Mouse (Mus musculus): Measurements from ENCODE around the gene Kifc5b. TPM values are rescaled to one million over a fixed set of nuclear protein-coding genes. Genes with fewer than 3 reads are reported as not detected.

Kifc5b gene
- polyA plus RNA-seq, 1 experiment from 2014 or later = 20.8 TPM

DNA sequence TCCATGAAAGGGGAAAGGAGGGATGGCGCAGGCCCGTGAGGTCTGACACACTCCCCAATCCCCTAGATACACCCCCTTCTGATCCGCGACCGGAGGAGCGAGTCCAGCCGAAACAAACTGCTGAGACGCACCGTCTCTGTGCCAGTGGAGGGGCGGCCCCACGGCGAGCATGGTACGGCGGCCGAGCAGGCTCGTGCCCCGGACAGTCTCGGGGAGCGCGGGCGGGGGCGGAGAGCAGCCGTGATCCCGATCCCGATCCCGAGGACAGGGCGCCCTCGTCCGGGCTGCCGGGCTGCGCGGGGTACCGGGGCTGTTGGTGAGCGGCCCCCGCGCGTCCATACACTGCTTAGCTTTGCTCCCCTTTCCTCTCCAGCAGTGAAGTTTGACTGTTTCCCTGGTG, 29.7 kb downstream of the Kifc5b start:
- ATAC-seq = no peak
- no peak for DNase-seq (ENCODE audit: low read depth, low spot score)

DNA sequence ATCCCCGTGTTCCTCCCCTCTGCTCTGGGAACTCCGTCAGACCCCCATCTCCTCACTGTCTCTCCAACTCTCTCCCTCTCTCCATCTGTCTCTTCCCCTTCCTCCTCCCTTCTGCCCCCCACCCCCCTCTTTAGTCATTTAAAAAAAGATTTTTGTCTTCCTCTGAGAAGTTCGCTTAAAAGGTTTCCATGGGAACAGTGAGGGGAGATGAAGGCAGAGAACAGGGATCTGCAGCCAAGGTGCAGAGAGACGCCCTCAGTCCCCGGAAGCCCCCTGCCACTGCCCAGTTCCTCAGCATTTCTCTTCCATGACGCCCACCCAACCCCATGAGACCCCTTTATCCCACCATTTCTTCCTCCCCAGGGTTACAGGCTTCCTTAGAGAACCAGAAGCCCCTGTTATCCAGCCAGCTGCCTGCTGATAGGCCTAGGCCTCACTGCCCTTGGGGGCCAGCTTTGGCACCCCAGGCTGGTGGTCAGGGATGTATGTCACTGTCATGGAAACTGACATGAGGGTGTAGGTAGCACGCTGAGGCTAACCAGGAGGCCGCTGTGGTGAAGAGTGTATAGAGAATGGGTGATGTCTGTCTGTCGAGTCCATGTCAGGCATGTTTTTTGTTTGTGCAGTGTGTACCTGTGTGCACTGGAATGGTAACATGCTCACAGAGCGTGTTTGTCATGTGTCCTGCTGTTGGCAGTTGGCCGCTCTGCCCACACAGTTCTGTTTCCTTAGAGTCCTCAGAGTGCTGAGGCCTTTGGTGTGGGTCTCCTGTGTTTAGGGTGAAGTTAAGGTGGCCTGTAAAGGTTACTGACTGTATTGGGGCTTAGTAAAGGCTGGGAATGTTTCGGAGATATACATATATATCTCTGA, 30.6 kb downstream of the Kifc5b start:
- ChIA-PET POLR2A (interaction anchor here (0.8 to 1.0 kb wide), 2 partner anchors 8 to 99 kb away, joined by 3 to 4 read pairs; partner anchors contain the start of gene Cuta), CTCF (no interaction called here)
- TF ChIP-seq CTCF (IDR thresholded peaks at IDR 0.05) = no peak
- no peaks in the 10 kb centered on the region for H3K27me3 ChIP-seq
- DNase-seq (ENCODE audit: low read depth, low spot score) (no peak), ATAC-seq (no peak)
- in situ Hi-C loops (cut with MboI; ENCODE audit: low pct_unique_long_range_greater_than_20kb) = loop anchor here (25.0 kb wide), 1 partner anchor 165 kb away; no protein-coding TSS in a partner anchor

More for the DNA sequence above, 29.7 kb downstream of the Kifc5b start:
- POLR2A ChIA-PET = no interaction called here
- H3K27me3 ChIP-seq = no peaks in the 10 kb centered on the region
- CTCF ChIA-PET = no interaction called here
- in situ Hi-C loops (cut with MboI; ENCODE audit: low pct_unique_long_range_greater_than_20kb) = loop anchor here (25.0 kb wide), 1 partner anchor 166 kb away; no protein-coding TSS in a partner anchor
- TF ChIP-seq CTCF (IDR thresholded peaks at IDR 0.05) = no peak

GRCm38 (mm10) chr17:26948316-26949050, 31.6 kb downstream of the Kifc5b start:
- in situ Hi-C loops (cut with MboI; ENCODE audit: low pct_unique_long_range_greater_than_20kb) = loop anchor here (25.0 kb wide), 1 partner anchor 164 kb away; no protein-coding TSS in a partner anchor
- no peaks in the 10 kb centered on the region for H3K27me3 ChIP-seq
- DNase-seq (ENCODE audit: low read depth, low spot score) (no peak), ATAC-seq (peak; percentile 23)
- ChIA-PET CTCF (no interaction called here), POLR2A (interaction anchor here (0.8 to 1.0 kb wide), 2 partner anchors 9 to 98 kb away, joined by 3 to 4 read pairs; partner anchors contain the start of gene Cuta)
- TF ChIP-seq CTCF (IDR thresholded peaks at IDR 0.05) = no peak

DNA sequence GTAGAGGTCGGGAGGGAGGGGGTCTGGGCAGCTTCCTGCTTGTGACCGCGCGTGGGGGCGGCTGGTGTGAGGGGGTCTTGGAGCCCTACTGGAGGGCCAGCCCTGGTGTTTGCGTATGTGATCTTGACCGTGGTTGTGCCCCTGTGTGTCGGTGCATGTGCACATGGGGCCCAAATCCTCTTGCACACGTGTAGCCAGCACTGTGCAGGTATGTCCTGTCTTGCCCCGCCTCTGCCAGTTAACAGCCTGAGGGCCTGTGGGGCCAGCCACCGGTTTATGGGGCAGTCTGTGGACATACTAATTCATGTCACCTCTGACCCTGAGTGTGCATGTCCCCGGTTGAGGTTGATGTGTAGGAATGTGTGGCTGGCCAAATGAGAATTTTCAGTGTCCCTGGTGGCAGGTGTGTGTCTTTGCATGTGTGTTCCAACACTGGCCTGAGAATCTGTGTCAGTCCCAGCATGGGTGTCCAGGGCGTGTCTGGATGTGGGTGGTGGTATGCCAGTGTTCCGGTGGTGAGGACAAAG, 32.2 kb downstream of the Kifc5b start:
- DNase-seq (ENCODE audit: low read depth, low spot score) (no peak), ATAC-seq (no peak)
- in situ Hi-C loops (cut with MboI; ENCODE audit: low pct_unique_long_range_greater_than_20kb) = loop anchor here (25.0 kb wide), 1 partner anchor 163 kb away; no protein-coding TSS in a partner anchor
- POLR2A ChIA-PET = no interaction called here
- TF ChIP-seq CTCF (IDR thresholded peaks at IDR 0.05) = no peak
- no peaks in the 10 kb centered on the region for H3K27me3 ChIP-seq
- CTCF ChIA-PET = no interaction called here

GRCm38 (mm10) chr17:26949866-26950265, 33.0 kb downstream of the Kifc5b start:
- CTCF ChIA-PET = no interaction called here
- H3K27me3 ChIP-seq = no peaks in the 10 kb centered on the region
- in situ Hi-C loops (cut with MboI; ENCODE audit: low pct_unique_long_range_greater_than_20kb) = loop anchor here (25.0 kb wide), 1 partner anchor 162 kb away; no protein-coding TSS in a partner anchor
- POLR2A ChIA-PET = no interaction called here
- TF ChIP-seq CTCF (IDR thresholded peaks at IDR 0.05) = no peak
- no peak for ATAC-seq
- no peak for DNase-seq (ENCODE audit: low read depth, low spot score)

DNA sequence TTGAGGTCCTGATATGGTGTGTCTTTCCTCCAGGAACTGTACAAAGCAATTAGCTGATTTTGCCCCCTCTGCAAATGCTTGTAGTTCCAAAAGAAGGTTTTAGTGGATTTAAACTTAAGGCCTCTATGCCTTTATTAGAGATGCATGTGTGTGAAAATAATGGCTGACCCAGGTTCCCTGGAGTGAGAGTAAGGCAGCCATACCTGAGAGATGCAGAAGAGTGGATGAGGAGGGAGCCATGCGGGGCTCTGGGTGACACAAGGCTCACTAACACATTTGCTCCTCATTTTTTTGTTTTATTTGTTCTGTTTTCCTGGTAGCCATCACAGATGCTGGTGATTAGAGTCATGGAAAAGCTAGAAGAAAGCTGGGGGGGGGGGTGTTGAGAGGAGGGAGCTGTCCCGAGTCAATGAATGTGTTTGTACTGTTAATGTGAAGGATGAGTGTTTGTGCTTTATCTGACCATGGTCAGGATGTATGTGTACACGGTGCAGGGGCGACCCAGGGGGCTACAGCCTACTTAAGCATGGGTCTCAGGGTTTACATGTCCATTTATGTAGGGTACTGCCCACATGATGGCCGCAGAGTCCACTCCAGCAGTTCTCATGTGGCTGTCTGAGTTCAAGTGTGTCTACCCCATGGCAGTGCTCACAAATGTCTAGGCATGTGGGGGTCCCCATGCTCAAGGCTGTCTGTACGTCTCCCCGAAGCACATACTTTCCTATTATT, 33.8 kb downstream of the Kifc5b start:
- no peak for ATAC-seq
- ChIA-PET CTCF (no interaction called here), POLR2A (interaction anchor here (0.5 kb wide), 1 partner anchor 68 kb away, joined by 3 read pairs; no protein-coding TSS in a partner anchor)
- in situ Hi-C loops (cut with MboI; ENCODE audit: low pct_unique_long_range_greater_than_20kb) = no loop called here
- DNase-seq (ENCODE audit: low read depth, low spot score) = no peak
- H3K27me3 ChIP-seq = no peaks in the 10 kb centered on the region
- no peak for TF ChIP-seq CTCF (IDR thresholded peaks at IDR 0.05)

DNA sequence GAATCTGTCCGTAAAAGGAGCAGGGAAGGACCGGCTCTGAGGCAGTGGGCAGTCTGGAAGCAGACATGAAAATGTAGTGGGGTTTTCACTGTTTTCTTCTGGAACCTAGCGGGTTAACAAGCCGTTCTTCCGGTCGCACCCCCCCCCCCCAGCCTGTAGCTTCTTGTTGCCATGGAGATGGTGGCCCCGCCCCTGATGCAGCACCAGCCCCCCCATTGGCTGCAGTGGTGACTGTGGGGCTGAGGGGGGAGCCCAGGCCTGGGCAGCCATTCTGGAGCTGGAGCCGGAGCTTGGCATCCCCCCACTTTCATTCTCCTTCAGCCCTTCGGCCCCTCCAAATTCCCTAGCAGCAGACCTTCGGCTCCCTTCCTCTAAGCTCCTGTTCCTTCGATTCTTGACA, 34.5 kb downstream of the Kifc5b start:
- TF ChIP-seq CTCF (IDR thresholded peaks at IDR 0.05) = no peak
- no peaks in the 10 kb centered on the region for H3K27me3 ChIP-seq
- DNase-seq (ENCODE audit: low read depth, low spot score) = no peak
- in situ Hi-C loops (cut with MboI; ENCODE audit: low pct_unique_long_range_greater_than_20kb) = no loop called here
- no peak for ATAC-seq
- ChIA-PET CTCF (no interaction called here), POLR2A (no interaction called here)

DNA sequence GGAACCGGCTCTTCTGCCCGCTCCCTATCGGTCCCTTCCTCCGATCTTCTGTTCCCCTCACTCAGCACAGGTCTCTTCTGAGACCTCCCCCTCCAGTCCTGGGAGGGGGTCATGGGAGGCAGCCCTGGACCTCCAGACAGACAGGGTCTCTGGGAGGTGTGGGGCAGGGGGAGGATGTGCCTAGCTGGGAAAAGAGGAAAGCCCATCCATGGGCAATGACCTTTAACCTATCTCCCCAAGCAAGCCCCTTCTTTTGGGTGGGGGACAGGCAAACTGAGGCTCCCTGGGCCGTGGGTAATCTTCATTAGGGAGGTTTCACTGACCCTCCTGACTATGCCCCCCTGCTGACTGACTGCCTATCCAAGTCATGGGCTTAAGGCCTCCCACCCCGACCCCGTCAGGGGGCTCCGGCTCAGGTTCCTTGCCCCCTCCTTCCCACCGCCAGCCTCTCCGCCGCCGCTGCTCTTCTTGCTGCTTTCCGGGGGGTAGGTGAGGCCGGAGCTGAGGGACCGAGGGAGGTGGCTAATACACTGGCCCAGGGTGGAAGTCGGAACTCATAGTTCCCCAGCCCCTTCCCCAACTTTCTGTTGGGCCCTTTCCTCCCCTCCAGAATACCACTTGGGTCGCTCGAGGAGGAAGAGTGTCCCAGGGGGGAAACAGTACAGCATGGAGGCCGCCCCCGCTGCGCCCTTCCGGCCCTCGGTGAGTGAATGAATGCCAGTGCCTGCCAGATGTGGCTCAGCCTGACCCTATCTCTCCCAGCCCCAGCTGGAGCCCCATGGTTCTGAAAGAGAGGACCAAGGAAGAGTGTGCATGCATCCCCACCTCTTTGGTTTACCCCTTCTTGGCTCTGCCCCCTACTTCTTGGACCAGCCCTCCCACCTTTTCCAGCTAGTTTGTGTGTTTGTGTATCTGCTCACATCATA, 35.3 kb downstream of the Kifc5b start:
- POLR2A ChIA-PET = no interaction called here

DNA sequence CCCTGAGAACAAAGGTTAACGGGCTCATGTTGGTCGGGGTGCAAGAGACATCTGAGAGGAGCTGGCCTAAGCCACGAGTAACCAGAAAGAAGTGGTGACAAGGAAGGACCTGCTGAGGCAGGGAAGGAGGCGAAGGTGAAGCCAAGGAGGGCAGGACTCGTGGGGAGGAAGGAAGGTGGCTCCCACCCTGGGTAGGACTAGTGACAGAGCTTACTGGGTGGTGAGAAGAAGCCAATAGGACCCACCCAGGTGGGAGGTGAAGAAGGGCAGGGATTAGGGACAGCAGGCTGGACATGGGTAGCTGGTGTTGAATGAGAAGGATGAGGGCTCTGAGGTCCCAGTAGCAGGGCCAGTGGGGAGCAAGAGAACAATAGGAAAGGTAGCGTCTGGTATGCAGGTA, 36.3 kb downstream of the Kifc5b start:
- ATAC-seq = no peak
- H3K27me3 ChIP-seq = no peaks in the 10 kb centered on the region
- ChIA-PET CTCF (no interaction called here), POLR2A (no interaction called here)
- in situ Hi-C loops (cut with MboI; ENCODE audit: low pct_unique_long_range_greater_than_20kb) = no loop called here
- TF ChIP-seq CTCF (IDR thresholded peaks at IDR 0.05) = no peak
- DNase-seq (ENCODE audit: low read depth, low spot score) = no peak

More for the DNA sequence above, 35.3 kb downstream of the Kifc5b start:
- in situ Hi-C loops (cut with MboI; ENCODE audit: low pct_unique_long_range_greater_than_20kb) = no loop called here
- ATAC-seq (no peak), DNase-seq (ENCODE audit: low read depth, low spot score) (no peak)
- no peaks in the 10 kb centered on the region for H3K27me3 ChIP-seq
- CTCF ChIA-PET = no interaction called here
- TF ChIP-seq CTCF (IDR thresholded peaks at IDR 0.05) = no peak

All from Patski (cell line).